12 mouse cellular contexts compared by ENCODE assay signal in genomic region chr17:28274739-28275138, GRCm38 (mm10). TPM values are rescaled to one million over a fixed set of nuclear protein-coding genes. Genes with fewer than 3 reads are reported as not detected.
A peak's percentile ranks its signal among the peaks of the same experiment; 100 is the strongest.
DNase-seq lines count a peak whose midpoint lies in the region; ATAC-seq and TF ChIP-seq lines count a peak whose summit lies in the region.
"Had no signal": no experiment of that assay in that cellular context is flagged by ENCODE, and none has a peak within 500 bp of the region (broad histone marks: within the 10 kb centered on the region; RNA-seq: fewer than 3 reads in every experiment).

No protein-coding gene starts in this region.

- no peak for ATAC-seq in CD4-positive, CD25-positive, alpha-beta regulatory T cell, adult 4 months
- no peak for ATAC-seq in monocyte, adult 5-6 weeks (replicated peaks; ENCODE audit: insufficient number of reproducible peaks, low FRiP score, low TSS enrichment, poor library complexity, severe bottlenecking)

- H3K4me3 ChIP-seq in ES-Bruce4 (ENCODE audit: low read depth, low read length): no peak overlapping the region
- H3K4me3 ChIP-seq: forebrain, embryonic 10.5 days; hindbrain, embryonic 15.5 days; megakaryocyte, embryonic 14.5 days; neural tube, embryonic 13.5 days had no signal

- no peaks in the 10 kb centered on the region for H3K36me3 ChIP-seq in ES-Bruce4 (ENCODE audit: control insufficient read depth, insufficient read depth, low read length, poor library complexity, severe bottlenecking)
- H3K36me3 ChIP-seq: forebrain, embryonic 10.5 days; hindbrain, embryonic 15.5 days; neural tube, embryonic 13.5 days had no signal

- peak; percentile 84 for TF ChIP-seq CTCF in ES-Bruce4 (IDR thresholded peaks at IDR 0.05; ENCODE audit: low read depth, low read length)

- no peaks in the 10 kb centered on the region for H3K27me3 ChIP-seq in ES-Bruce4 (ENCODE audit: control insufficient read depth, insufficient read depth, low read length, poor library complexity, severe bottlenecking)
- H3K27me3 ChIP-seq: hindbrain, embryonic 15.5 days; megakaryocyte, embryonic 14.5 days; neural tube, embryonic 13.5 days had no signal

- H3K9me3 ChIP-seq in ES-Bruce4 (replicated peaks; ENCODE audit: control insufficient read depth, insufficient read depth, low read length, poor library complexity, severe bottlenecking): no peaks in the 10 kb centered on the region
- H3K9me3 ChIP-seq: forebrain, embryonic 10.5 days; hindbrain, embryonic 15.5 days; megakaryocyte, embryonic 14.5 days; neural tube, embryonic 13.5 days had no signal

- peak; percentile 53 for DNase-seq in CD4-positive, CD25-positive, alpha-beta regulatory T cell, adult 2 months (ENCODE audit: low read depth, low spot score)
- peak; percentile 58 for DNase-seq in kidney, postnatal 10 days
- DNase-seq in kidney, adult 11 months: no peak
- DNase-seq in kidney, postnatal 4 days: peak; percentile 55 to 58
- DNase-seq in right cerebral cortex, adult 18-20 months: no peak

- TF ChIP-seq POLR2A in ES-Bruce4 (IDR thresholded peaks at IDR 0.05; ENCODE audit: insufficient read depth, low read length): no peak

- no peak overlapping the region for H3K27ac ChIP-seq in ES-Bruce4 (ENCODE audit: insufficient read depth, low read length)
- H3K27ac ChIP-seq: forebrain, embryonic 10.5 days; hindbrain, embryonic 15.5 days; neural tube, embryonic 13.5 days had no signal

- H3K9ac ChIP-seq in ES-Bruce4 (ENCODE audit: low read depth, poor library complexity, severe bottlenecking): no peak overlapping the region
- H3K9ac ChIP-seq: hindbrain, embryonic 15.5 days; neural tube, embryonic 13.5 days had no signal

- peaks cover 4% of the 10 kb centered on the region for H3K4me1 ChIP-seq in ES-Bruce4 (ENCODE audit: control insufficient read depth, insufficient read depth, low read length)

- TF ChIP-seq EP300 in ES-Bruce4 (IDR thresholded peaks at IDR 0.05; ENCODE audit: insufficient read depth, low read depth, low read length): no peak

RNA-seq across cellular contexts. Expression of gene Fance, which starts 38.6 kb away (rescaled TPM):
- polyA plus RNA-seq in CD4-positive, CD25-positive, alpha-beta regulatory T cell, adult 4 months (2017; shearing (Covaris generic)): 1 to 10 TPM; 3.7 to 7.7 TPM
- 56.8 and 64.7 TPM in 2 replicates for polyA plus RNA-seq in ES-Bruce4 (2011; ENCODE audit: insufficient read depth, insufficient read length, low read depth, missing spikeins)
- total RNA-seq in monocyte, adult 5-6 weeks (2017): 8.8 to 18.2 TPM (median 13.0 TPM) in 3 replicates

RNA-seq across cellular contexts. Expression of gene Ppard, which starts 42.2 kb away (rescaled TPM):
- polyA plus RNA-seq in CD4-positive, CD25-positive, alpha-beta regulatory T cell, adult 4 months (2017; shearing (Covaris generic)): 1 to 10 TPM; 2.6 to 4.6 TPM
- polyA plus RNA-seq in ES-Bruce4 (2011; ENCODE audit: insufficient read depth, insufficient read length, low read depth, missing spikeins): 24.0 and 25.2 TPM in 2 replicates
- 4.7 to 13.9 TPM (median 9.0 TPM) in 3 replicates for total RNA-seq in monocyte, adult 5-6 weeks (2017)

RNA-seq across cellular contexts. Expression of gene Rpl10a, which starts 53.5 kb away (rescaled TPM):
- polyA plus RNA-seq in CD4-positive, CD25-positive, alpha-beta regulatory T cell, adult 4 months (2017; shearing (Covaris generic)): 100 to 1,000 TPM; 798 to 811 TPM
- polyA plus RNA-seq in ES-Bruce4 (2011; ENCODE audit: insufficient read depth, insufficient read length, low read depth, missing spikeins): 1,875 and 2,151 TPM in 2 replicates
- 363 to 372 TPM (median 364 TPM) in 3 replicates for total RNA-seq in monocyte, adult 5-6 weeks (2017)

Comparison
In these comparisons a context has a peak if more than half of its experiments do, and no peak if none do; other contexts are left out.
1. DNase-seq: peak in CD4-positive, CD25-positive, alpha-beta regulatory T cell, adult 2 months (single experiment), kidney, postnatal 10 days (single experiment) and kidney, postnatal 4 days (2 of 2); none in kidney, adult 11 months (single experiment) and right cerebral cortex, adult 18-20 months (single experiment).